Mouse (Mus musculus): ENCODE results near the gene Trim45. TPM values are rescaled to one million over a fixed set of nuclear protein-coding genes. Genes with fewer than 3 reads are reported as not detected.

Gene Trim45
- polyA plus RNA-seq, 1 experiment from 2014 or later: 8.3 TPM

Other genes starting within 250 kb of the Trim45 start
- 32.1 and 46.9 TPM in 2 replicates for gene Man1a2, start 236.7 kb upstream of the Trim45 start, polyA plus RNA-seq (2015; fragmentation: Nextera tagmentation; extraction: Ambion mirVana)
- not detected in 2 replicates for gene Vtcn1, start 96.7 kb upstream of the Trim45 start, polyA plus RNA-seq (2015; fragmentation: Nextera tagmentation; extraction: Ambion mirVana)
- gene Ttf2, start 47.5 kb downstream of the Trim45 start, polyA plus RNA-seq (2015; fragmentation: Nextera tagmentation; extraction: Ambion mirVana): 8.3 TPM in 2 replicates
- 0.06 TPM in 1 of 2 replicates, not detected in the other for gene Cd101, start 107.4 kb downstream of the Trim45 start, polyA plus RNA-seq (2015; fragmentation: Nextera tagmentation; extraction: Ambion mirVana)
- gene Ptgfrn, start 188.1 kb downstream of the Trim45 start, polyA plus RNA-seq (2015; fragmentation: Nextera tagmentation; extraction: Ambion mirVana): 2.3 TPM in 2 replicates